Mouse (Mus musculus) bone marrow macrophage, adult 2 months (primary cell): Measurements from ENCODE around the gene Ehbp1.

Experiments used
- CTCF ChIP-seq: IDR thresholded peaks from 2 replicates; pipeline ENCODE4 v1.5.1; 2012; ENCODE audit warnings: low read depth, mild to moderate bottlenecking, low read length, moderate library complexity
- POLR2A ChIP-seq: IDR thresholded peaks from 2 replicates; pipeline ENCODE4 v1.6.1; 2012; ENCODE audit warnings: mild to moderate bottlenecking, low read depth, low read length, borderline replicate concordance

GRCm38 (mm10) chr11:22008129-22008596 lies 333.9 kb downstream of the Ehbp1 start:
- no peak for TF ChIP-seq CTCF
- no peak for TF ChIP-seq POLR2A
